Mouse (Mus musculus) heart, embryonic 11.5 days (tissue): ENCODE measurements around the gene Phactr1. TPM values are rescaled to one million over a fixed set of nuclear protein-coding genes. Genes with fewer than 3 reads are reported as not detected.

Experiments used
- ATAC-seq: fragments of 200-750 bp; cut with Nextera tagmentation; replicated peaks from 2 replicates; pipeline ENCODE4 v1.8.0; 2017; ENCODE audit warnings: moderate library complexity; ENCODE audit not compliant: insufficient number of reproducible peaks, low FRiP score, low TSS enrichment
- H3K27ac ChIP-seq: fragments of 300-500 bp; sonication (generic); 2 replicates; pipeline ENCODE4 v1.5.1; 2014; ENCODE audit warnings: mild to moderate bottlenecking, low read depth, low read length
- H3K27me3 ChIP-seq: fragments of 300-500 bp; sonication (generic); 2 replicates; pipeline ENCODE4 v1.6.1; 2014; ENCODE audit warnings: mild to moderate bottlenecking, low read length, mixed read lengths; ENCODE audit not compliant: control insufficient read depth, insufficient read depth
- H3K36me3 ChIP-seq: fragments of 300-500 bp; sonication (generic); 2 replicates; pipeline ENCODE4 v1.6.1; 2014; ENCODE audit warnings: mild to moderate bottlenecking, low read length, moderate library complexity, mixed read lengths; ENCODE audit not compliant: control insufficient read depth, insufficient read depth
- H3K4me1 ChIP-seq: fragments of 300-500 bp; sonication (generic); 2 replicates; pipeline ENCODE4 v1.6.1; 2014; ENCODE audit warnings: low read length; ENCODE audit not compliant: control insufficient read depth, insufficient read depth
- H3K4me2 ChIP-seq: fragments of 300-500 bp; sonication (generic); 2 replicates; pipeline ENCODE4 v1.6.1; 2014; ENCODE audit warnings: mild to moderate bottlenecking, moderate library complexity
- H3K4me3 ChIP-seq: fragments of 300-500 bp; sonication (generic); 2 replicates; pipeline ENCODE4 v1.5.1; 2014; ENCODE audit warnings: low read depth, low read length
- H3K9ac ChIP-seq: fragments of 300-500 bp; sonication (generic); 2 replicates; pipeline ENCODE4 v1.6.1; 2014; ENCODE audit warnings: mild to moderate bottlenecking, low read depth, low read length, moderate library complexity
- H3K9me3 ChIP-seq: fragments of 300-500 bp; sonication (generic); replicated peaks from 2 replicates; pipeline ENCODE4 v1.6.1; 2016; ENCODE audit warnings: low read length; ENCODE audit not compliant: control insufficient read depth
- WGBS: fragments of 180-500 bp; shearing (Covaris S2); extraction: QIAGEN DNeasy Blood & Tissue Kit; methylation state at CpG from one replicate; pipeline ENCODE4 v1.1.7; 2014; ENCODE audit not compliant: insufficient replicate concordance; 5-methylcytosine and 5-hydroxymethylcytosine counted together
- polyA plus RNA-seq: library from polyadenylated mRNA; unstranded; fragments of >200 nt; fragmentation: Nextera tagmentation; extraction: Ambion mirVana; gene quantifications from 2 replicates; pipeline ENCODE4 v1.2.1, GENCODE M21; 2014

The Phactr1 gene
- polyA plus RNA-seq, 1 experiment from 2014 or later = 4.2 TPM

- Histone ChIP-seq H3K4me2 (no peak overlapping the region), H3K9me3 (peaks cover 2% of the 10 kb centered on the region), H3K9ac (no peak overlapping the region), H3K4me1 (no peaks in the 10 kb centered on the region), H3K4me3 (no peak overlapping the region), H3K27me3 (no peaks in the 10 kb centered on the region), H3K36me3 (no peaks in the 10 kb centered on the region), H3K27ac (no peak overlapping the region)
- ATAC-seq = no peak
- 60% methylated on average over 7 of the region's 7 CpGs for WGBS
Observed at GRCm38 (mm10) chr13:43112280-43112679, 431.9 kb downstream of the Phactr1 start.

- Histone ChIP-seq H3K9me3 (peaks cover 2% of the 10 kb centered on the region), H3K36me3 (no peaks in the 10 kb centered on the region)
- ATAC-seq = no peak
Observed at GRCm38 (mm10) chr13:43112707-43113106, 432.3 kb downstream of the Phactr1 start.

GRCm38 (mm10) chr13:43113141-43113540 is 432.7 kb downstream of the Phactr1 start:
- Histone ChIP-seq H3K36me3 (no peaks in the 10 kb centered on the region), H3K4me3 (no peak overlapping the region), H3K9me3 (peaks cover 2% of the 10 kb centered on the region), H3K4me2 (no peak overlapping the region), H3K9ac (no peak overlapping the region), H3K4me1 (no peaks in the 10 kb centered on the region), H3K27ac (no peak overlapping the region), H3K27me3 (no peaks in the 10 kb centered on the region)
- 89% methylated on average over 3 of the region's 3 CpGs for WGBS
- ATAC-seq = no peak

More at GRCm38 (mm10) chr13:43112707-43113106, 432.3 kb downstream of the Phactr1 start:
- Histone ChIP-seq H3K27me3 (no peaks in the 10 kb centered on the region), H3K27ac (no peak overlapping the region), H3K9ac (no peak overlapping the region), H3K4me2 (no peak overlapping the region), H3K4me3 (no peak overlapping the region), H3K4me1 (no peaks in the 10 kb centered on the region)
- 75% methylated on average over 3 of the region's 3 CpGs for WGBS

DNA sequence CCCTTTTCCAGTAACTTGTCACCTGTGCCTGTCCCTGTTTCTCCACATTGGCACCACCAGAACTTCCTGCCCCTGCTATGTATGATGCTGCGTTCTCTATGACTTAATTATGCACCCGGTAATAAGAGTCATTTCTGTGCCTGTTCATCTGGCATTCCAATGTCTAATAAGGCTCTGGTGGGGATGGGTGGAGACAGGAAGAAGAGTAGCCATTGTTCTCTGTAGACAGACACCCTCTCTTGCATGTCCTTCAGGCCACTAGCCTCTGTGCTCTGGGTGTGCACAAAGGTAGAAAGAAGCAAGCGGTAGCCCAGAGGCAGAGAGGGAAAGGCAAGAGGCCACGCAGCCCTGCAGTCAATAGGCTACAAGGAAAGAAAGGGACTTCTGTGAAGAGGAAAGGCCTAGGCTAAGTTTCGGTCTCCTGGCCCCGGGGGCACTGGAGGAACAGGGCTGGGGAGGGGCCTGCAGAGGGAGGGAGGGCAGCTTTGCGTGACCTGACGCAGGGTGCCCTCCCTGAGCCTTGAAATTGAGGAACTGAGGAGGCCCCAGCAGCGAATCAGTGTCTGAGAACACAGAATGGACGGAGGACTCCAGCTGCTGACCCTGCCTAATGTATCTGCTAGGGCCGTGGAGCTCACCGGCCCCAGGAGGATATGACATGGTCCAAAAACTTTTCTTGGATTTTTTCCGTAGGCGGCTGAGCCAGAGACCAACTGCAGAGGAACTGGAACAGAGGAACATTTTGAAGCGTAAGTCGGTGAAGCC is 442.1 kb downstream of the Phactr1 start:
- H3K9ac ChIP-seq = no peak overlapping the region
- 70% methylated on average over 16 of the region's 16 CpGs for WGBS
- H3K27ac ChIP-seq = no peak overlapping the region
- no peaks in the 10 kb centered on the region for H3K9me3 ChIP-seq
- H3K4me3 ChIP-seq = no peak overlapping the region
- no peaks in the 10 kb centered on the region for H3K36me3 ChIP-seq
- no peak for ATAC-seq
- H3K4me2 ChIP-seq = no peak overlapping the region
- H3K4me1 ChIP-seq = peaks cover 10% of the 10 kb centered on the region
- no peaks in the 10 kb centered on the region for H3K27me3 ChIP-seq

DNA sequence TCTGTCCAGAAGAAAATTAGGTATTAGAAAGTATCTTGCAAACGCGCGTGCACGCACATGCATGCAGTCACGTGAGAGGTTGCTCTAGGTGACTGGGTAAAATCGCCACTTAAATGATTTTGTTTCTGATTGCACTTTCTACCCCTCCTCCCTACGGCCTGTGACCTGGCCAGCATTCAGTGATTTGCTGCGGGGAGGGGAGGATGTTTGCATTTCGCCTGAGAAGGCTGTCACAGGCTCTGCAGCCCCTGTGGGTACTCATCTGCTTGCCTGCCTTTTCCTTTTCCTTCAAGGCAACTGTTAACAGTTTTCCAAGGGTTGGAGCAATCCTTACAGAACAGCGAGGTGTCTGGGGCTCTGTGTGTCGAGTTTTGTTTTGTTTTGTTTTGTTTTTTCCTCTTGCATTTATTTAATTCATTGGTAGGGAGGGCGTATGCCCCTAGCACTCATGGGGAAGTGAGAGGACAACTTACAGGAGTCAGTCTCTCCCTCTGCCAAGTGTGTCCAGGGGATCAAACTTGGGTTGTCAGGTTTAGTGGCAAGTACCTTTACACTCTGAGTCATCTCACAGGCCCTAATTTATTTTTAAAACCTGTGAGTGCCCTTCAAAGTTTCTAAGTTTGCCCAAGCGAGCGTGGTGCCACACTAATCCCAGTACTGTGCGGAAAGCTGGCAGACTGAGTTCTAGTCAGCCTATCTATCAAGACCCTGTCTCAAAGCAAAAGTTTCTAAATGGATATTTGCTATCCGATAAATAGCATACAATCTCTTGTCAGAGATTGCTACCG is 443.7 kb downstream of the Phactr1 start:
- ATAC-seq = no peak
- H3K9me3 ChIP-seq = no peaks in the 10 kb centered on the region
- no peak overlapping the region for H3K9ac ChIP-seq
- peaks cover 10% of the 10 kb centered on the region for H3K4me1 ChIP-seq
- H3K4me2 ChIP-seq = no peak overlapping the region
- H3K36me3 ChIP-seq = no peaks in the 10 kb centered on the region
- no peaks in the 10 kb centered on the region for H3K27me3 ChIP-seq
- H3K4me3 ChIP-seq = no peak overlapping the region
- no peak overlapping the region for H3K27ac ChIP-seq
- 46% methylated on average over 17 of the region's 17 CpGs for WGBS

DNA sequence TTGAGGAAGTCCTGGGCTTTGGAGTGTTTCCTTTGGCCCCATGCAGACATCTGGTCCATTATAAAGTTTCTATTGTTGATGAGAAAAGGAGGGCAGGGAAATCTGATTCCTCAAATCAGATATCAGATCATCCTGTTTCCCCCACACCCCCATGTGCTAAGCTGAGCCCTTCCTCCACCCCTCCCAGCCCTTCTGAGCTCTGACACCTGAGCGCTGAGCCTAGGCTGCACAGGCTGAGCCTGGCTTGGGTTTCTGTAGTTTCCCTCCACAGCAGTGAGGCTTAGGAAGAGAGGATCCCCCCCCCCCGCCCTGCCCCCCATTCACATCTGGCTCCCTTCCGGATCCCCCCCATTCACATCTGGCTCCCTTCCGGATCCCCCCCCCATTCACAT is 444.3 kb downstream of the Phactr1 start:
- Histone ChIP-seq H3K4me3 (no peak overlapping the region), H3K27ac (no peak overlapping the region; the same call in 1 of the 2 replicates), H3K27me3 (no peaks in the 10 kb centered on the region), H3K9ac (no peak overlapping the region), H3K4me1 (peaks cover 10% of the 10 kb centered on the region), H3K36me3 (no peaks in the 10 kb centered on the region), H3K4me2 (no peak overlapping the region), H3K9me3 (no peaks in the 10 kb centered on the region)
- no peak for ATAC-seq
- 28% methylated on average over 2 of the region's 4 CpGs for WGBS

GRCm38 (mm10) chr13:43130161-43130560 is 449.7 kb downstream of the Phactr1 start:
- Histone ChIP-seq H3K9me3 (no peaks in the 10 kb centered on the region), H3K4me3 (no peak overlapping the region), H3K36me3 (no peaks in the 10 kb centered on the region), H3K4me1 (peaks cover 31% of the 10 kb centered on the region), H3K27me3 (no peaks in the 10 kb centered on the region), H3K4me2 (no peak overlapping the region), H3K27ac (no peak overlapping the region), H3K9ac (no peak overlapping the region)
- WGBS = 81% methylated on average over 6 of the region's 6 CpGs
- ATAC-seq = no peak

DNA sequence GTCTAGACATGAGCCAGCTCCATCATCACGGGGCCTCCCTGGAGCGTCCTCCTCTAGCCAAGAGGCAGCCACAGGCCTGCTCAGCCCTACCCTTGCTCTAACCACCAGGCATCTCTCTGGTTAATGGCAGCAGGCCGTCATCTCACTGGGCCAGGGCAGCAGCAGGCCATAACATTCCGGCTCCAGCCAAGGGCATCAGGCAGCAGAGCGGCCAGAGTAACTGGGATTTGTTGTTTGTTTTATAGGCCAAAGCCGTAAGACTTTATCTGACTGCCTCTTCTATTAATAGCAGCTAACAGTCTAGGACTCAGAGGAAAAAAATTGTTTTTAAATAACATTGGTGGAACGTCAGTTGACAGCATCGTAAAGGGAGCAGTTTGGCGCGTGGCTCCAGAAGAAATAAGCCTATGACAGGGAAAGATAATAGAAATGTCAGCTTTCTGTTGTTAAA is 451.3 kb downstream of the Phactr1 start:
- Histone ChIP-seq H3K9me3 (no peaks in the 10 kb centered on the region), H3K9ac (peak overlapping the region; percentile 54), H3K27me3 (no peaks in the 10 kb centered on the region), H3K36me3 (no peaks in the 10 kb centered on the region), H3K4me1 (peaks cover 31% of the 10 kb centered on the region), H3K4me2 (no peak overlapping the region), H3K4me3 (no peak overlapping the region), H3K27ac (peak overlapping the region; percentile 84)
- ATAC-seq = no peak; the same call in 1 of the 2 replicates
- WGBS = 32% methylated on average over 10 of the region's 10 CpGs
